Mouse (Mus musculus): ENCODE data around the gene Sgk2.

The Sgk2 gene

DNA sequence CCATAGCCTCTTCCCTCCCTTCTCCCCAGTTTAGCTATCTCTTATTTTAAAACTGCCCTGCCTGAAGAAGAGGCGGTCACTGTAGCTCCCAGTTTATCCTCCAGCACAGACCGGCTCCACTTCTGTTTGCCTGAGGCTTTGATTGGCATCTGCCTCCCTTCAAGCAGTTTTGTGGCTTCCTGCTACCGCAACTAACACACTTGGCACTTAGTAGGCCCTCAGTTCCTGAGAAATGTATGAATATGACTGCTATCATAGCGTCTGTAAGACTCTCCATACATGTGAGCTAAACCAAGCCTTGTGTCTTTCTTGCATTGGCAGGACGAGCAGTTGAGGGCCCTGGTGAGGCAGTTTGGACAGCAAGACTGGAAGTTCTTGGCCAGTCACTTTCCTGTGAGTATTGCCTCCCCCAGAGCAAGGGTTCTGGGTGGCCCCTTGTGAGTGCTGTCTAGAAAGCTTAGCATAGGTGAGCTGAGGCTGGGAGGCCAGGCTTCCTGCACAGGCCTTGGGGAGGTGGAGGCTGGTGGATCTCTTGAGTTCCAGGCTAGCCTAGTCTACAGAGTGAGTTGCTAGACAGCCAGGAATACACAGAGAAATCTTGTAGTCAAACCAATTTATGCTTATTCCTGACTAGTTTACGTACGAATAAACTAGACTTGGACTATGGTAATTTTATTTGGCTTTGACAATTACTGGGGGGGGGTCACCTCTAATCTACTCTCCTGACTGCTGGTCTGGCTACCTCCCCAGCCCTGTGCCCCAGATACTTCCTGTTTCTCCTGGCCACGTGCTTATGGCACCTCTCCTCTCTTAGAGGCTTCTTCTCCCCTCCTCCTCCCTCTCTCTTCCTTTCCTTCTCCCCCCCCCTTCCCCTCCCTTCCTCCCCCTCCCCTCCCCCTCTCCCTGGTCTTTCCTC lies 74.3 kb downstream of the Sgk2 start:
- no peak for DNase-seq

DNA sequence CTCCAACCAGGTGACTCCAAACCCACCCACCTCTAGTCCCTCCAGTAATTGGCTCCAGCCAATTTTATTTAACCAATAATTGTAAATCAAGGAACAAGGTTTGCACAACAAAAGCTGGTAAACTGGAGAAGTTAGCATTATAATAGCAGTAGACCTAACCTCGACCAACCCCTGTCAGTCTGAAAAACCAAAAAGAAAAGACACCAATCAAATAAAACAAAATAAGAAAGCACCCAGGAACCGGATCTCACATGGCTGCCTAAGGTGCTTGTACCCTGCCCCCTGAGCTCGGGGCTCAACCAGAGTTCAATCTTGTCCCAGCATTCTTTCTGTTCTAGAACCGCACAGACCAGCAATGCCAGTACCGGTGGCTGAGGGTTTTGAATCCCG lies 75.0 kb downstream of the Sgk2 start:
- DNase-seq: no peak

Measured in kidney, adult 11 months (tissue).